In the genomic region with DNA sequence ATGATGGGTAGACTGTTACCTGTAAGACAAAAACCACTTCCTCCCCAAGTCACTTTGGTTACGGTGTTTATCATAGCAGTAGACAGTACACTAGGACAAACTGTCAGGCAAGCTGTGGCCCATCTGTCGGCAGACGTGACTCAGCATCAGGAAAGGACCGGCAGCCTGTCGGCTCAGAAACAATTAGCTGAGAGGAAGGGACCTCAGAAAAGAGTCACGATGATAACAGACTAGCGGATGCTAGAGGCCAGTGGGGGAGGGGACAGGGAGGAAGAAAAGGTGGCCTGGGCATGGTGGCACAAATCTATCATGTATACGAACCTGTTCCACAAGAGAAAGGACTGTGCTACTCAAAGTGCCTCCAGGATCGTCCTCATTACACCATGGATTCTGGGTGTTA, we compare ENCODE assay signal across 11 mouse cellular contexts. TPM values are rescaled to one million over a fixed set of nuclear protein-coding genes. Genes with fewer than 3 reads are reported as not detected.
A peak's percentile ranks its signal among the peaks of the same experiment; 100 is the strongest.
DNase-seq lines count a peak whose midpoint lies in the region; ATAC-seq and TF ChIP-seq lines count a peak whose summit lies in the region.
"Had no signal": no experiment of that assay in that cellular context is flagged by ENCODE, and none has a peak within 500 bp of the region (broad histone marks: within the 10 kb centered on the region; RNA-seq: fewer than 3 reads in every experiment).

No protein-coding gene starts in this region.

- no peak for TF ChIP-seq POLR2A in ES-Bruce4 (IDR thresholded peaks at IDR 0.05; ENCODE audit: insufficient read depth, low read length)

- no peaks in the 10 kb centered on the region for H3K9me3 ChIP-seq in hindbrain, postnatal 0 days (ENCODE audit: low read length)
- no peaks in the 10 kb centered on the region for H3K9me3 ChIP-seq in hindbrain, embryonic 12.5 days (replicated peaks)
- H3K9me3 ChIP-seq in ES-Bruce4 (replicated peaks; ENCODE audit: control insufficient read depth, insufficient read depth, low read length, poor library complexity, severe bottlenecking) = no peaks in the 10 kb centered on the region
- no peaks in the 10 kb centered on the region for H3K9me3 ChIP-seq in lung, embryonic 14.5 days (ENCODE audit: low read depth, low read length)
- H3K9me3 ChIP-seq: embryonic facial prominence, embryonic 15.5 days; neural tube, embryonic 12.5 days had no signal

- no peak overlapping the region for H3K4me3 ChIP-seq in hindbrain, postnatal 0 days (ENCODE audit: low read length)
- H3K4me3 ChIP-seq in hindbrain, embryonic 12.5 days = no peak overlapping the region
- no peak overlapping the region for H3K4me3 ChIP-seq in ES-Bruce4 (ENCODE audit: low read depth, low read length)
- H3K4me3 ChIP-seq in lung, embryonic 14.5 days (ENCODE audit: low read depth, low read length) = no peak overlapping the region
- H3K4me3 ChIP-seq: embryonic facial prominence, embryonic 15.5 days; neural tube, embryonic 12.5 days had no signal

- no peak overlapping the region for H3K4me2 ChIP-seq in hindbrain, postnatal 0 days (ENCODE audit: low read depth, low read length)
- no peak overlapping the region for H3K4me2 ChIP-seq in hindbrain, embryonic 12.5 days (replicated peaks)
- H3K4me2 ChIP-seq in lung, embryonic 14.5 days = no peak overlapping the region
- H3K4me2 ChIP-seq: embryonic facial prominence, embryonic 15.5 days; neural tube, embryonic 12.5 days had no signal

- DNase-seq in hindbrain, postnatal 0 days (ENCODE audit: low spot score) = peak; percentile 42
- DNase-seq in lung, embryonic 14.5 days = peak; percentile 69
- no peak for DNase-seq in frontal cortex, postnatal 36 days (ENCODE audit: low spot score in 2 of 2)
- DNase-seq in frontal cortex, postnatal 25 days (ENCODE audit: low spot score in 2 of 2) = no peak
- no peak for DNase-seq in urinary bladder, postnatal 4 days (ENCODE audit: low spot score in 2 of 2)
- DNase-seq: thymus, postnatal 36 days had no signal

- no peak for TF ChIP-seq CTCF in hindbrain, postnatal 0 days (IDR thresholded peaks at IDR 0.05; ENCODE audit: low read depth)
- TF ChIP-seq CTCF in ES-Bruce4 (IDR thresholded peaks at IDR 0.05; ENCODE audit: low read depth, low read length) = no peak
- no peak for TF ChIP-seq CTCF in lung, embryonic 14.5 days (IDR thresholded peaks at IDR 0.05; ENCODE audit: low read depth)

- peak; percentile 84 for TF ChIP-seq EP300 in ES-Bruce4 (IDR thresholded peaks at IDR 0.05; ENCODE audit: insufficient read depth, low read depth, low read length)

- no peaks in the 10 kb centered on the region for H3K27me3 ChIP-seq in hindbrain, postnatal 0 days (ENCODE audit: insufficient read depth, low read length)
- H3K27me3 ChIP-seq in hindbrain, embryonic 12.5 days = no peaks in the 10 kb centered on the region
- H3K27me3 ChIP-seq in ES-Bruce4 (ENCODE audit: control insufficient read depth, insufficient read depth, low read length, poor library complexity, severe bottlenecking) = no peaks in the 10 kb centered on the region
- H3K27me3 ChIP-seq in lung, embryonic 14.5 days (ENCODE audit: insufficient read depth, low read length) = no peaks in the 10 kb centered on the region
- H3K27me3 ChIP-seq: embryonic facial prominence, embryonic 15.5 days; neural tube, embryonic 12.5 days had no signal

- H3K27ac ChIP-seq in hindbrain, postnatal 0 days = no peak overlapping the region
- H3K27ac ChIP-seq in hindbrain, embryonic 12.5 days = no peak overlapping the region
- no peak overlapping the region for H3K27ac ChIP-seq in ES-Bruce4 (ENCODE audit: insufficient read depth, low read length)
- peak overlapping the region; percentile 64 for H3K27ac ChIP-seq in lung, embryonic 14.5 days (ENCODE audit: low read depth)
- H3K27ac ChIP-seq: embryonic facial prominence, embryonic 15.5 days; neural tube, embryonic 12.5 days had no signal

- ATAC-seq in hindbrain, postnatal 0 days = no peak
- no peak for ATAC-seq in hindbrain, embryonic 12.5 days (ENCODE audit: low FRiP score)
- peak; percentile 83 for ATAC-seq in erythroid progenitor cell, adult 5-6 weeks (replicated peaks; ENCODE audit: low FRiP score, poor library complexity, severe bottlenecking)
- peak; percentile 26; the same call in 1 of the 2 replicates for ATAC-seq in lung, embryonic 14.5 days (ENCODE audit: insufficient read depth)

- no peaks in the 10 kb centered on the region for H3K4me1 ChIP-seq in hindbrain, postnatal 0 days (ENCODE audit: insufficient read depth, low read length)
- H3K4me1 ChIP-seq in hindbrain, embryonic 12.5 days = 0 out of 2 replicates have a peak, but pooled peaks cover 7% of the 10 kb centered on the region
- peaks cover 12% of the 10 kb centered on the region for H3K4me1 ChIP-seq in ES-Bruce4 (ENCODE audit: control insufficient read depth, insufficient read depth, low read length)
- H3K4me1 ChIP-seq in lung, embryonic 14.5 days (ENCODE audit: insufficient read depth) = peaks cover 19% of the 10 kb centered on the region

- 64% methylated on average over 9 of the region's 9 CpGs for WGBS in hindbrain, postnatal 0 days
- WGBS in hindbrain, embryonic 12.5 days = 61% methylated on average over 9 of the region's 9 CpGs
- 25% methylated on average over 9 of the region's 9 CpGs for WGBS in lung, embryonic 14.5 days

- no peak overlapping the region for H3K9ac ChIP-seq in hindbrain, postnatal 0 days (replicated peaks; ENCODE audit: low read length)
- no peak overlapping the region for H3K9ac ChIP-seq in hindbrain, embryonic 12.5 days
- no peak overlapping the region for H3K9ac ChIP-seq in ES-Bruce4 (ENCODE audit: low read depth, poor library complexity, severe bottlenecking)
- H3K9ac ChIP-seq in lung, embryonic 14.5 days = no peak overlapping the region
- H3K9ac ChIP-seq: embryonic facial prominence, embryonic 15.5 days; neural tube, embryonic 12.5 days had no signal

- no peaks in the 10 kb centered on the region for H3K36me3 ChIP-seq in hindbrain, postnatal 0 days (ENCODE audit: insufficient read depth, low read length)
- no peaks in the 10 kb centered on the region for H3K36me3 ChIP-seq in hindbrain, embryonic 12.5 days
- H3K36me3 ChIP-seq in ES-Bruce4 (ENCODE audit: control insufficient read depth, insufficient read depth, low read length, poor library complexity, severe bottlenecking) = no peaks in the 10 kb centered on the region
- no peaks in the 10 kb centered on the region for H3K36me3 ChIP-seq in lung, embryonic 14.5 days (ENCODE audit: insufficient read depth)
- H3K36me3 ChIP-seq: embryonic facial prominence, embryonic 15.5 days; neural tube, embryonic 12.5 days had no signal

RNA-seq across cellular contexts. Expression of a gene that starts 33.6 kb away (rescaled TPM):
- total RNA-seq in hindbrain, postnatal 0 days (2014; rRNA removed) = 48.2 and 52.4 TPM in 2 replicates
- 47.0 and 47.7 TPM in 2 replicates for polyA plus RNA-seq in hindbrain, postnatal 0 days (2015; fragmentation: Nextera tagmentation; extraction: Ambion mirVana)
- 81.8 and 92.5 TPM in 2 replicates for polyA plus RNA-seq in hindbrain, embryonic 12.5 days (2016; fragmentation: Nextera tagmentation; extraction: Ambion mirVana)
- 30.5 and 33.7 TPM in 2 replicates for polyA plus RNA-seq in ES-Bruce4 (2011; ENCODE audit: insufficient read depth, insufficient read length, low read depth, missing spikeins)
- 5.9 and 16.2 TPM in 2 replicates for total RNA-seq in erythroid progenitor cell, adult 5-6 weeks (2015; ENCODE audit: low replicate concordance)
- total RNA-seq in erythroid progenitor cell, adult 5-6 weeks (2017; ENCODE audit: low replicate concordance) = 9.7 and 10.7 TPM in 2 replicates
- 128 and 135 TPM in 2 replicates for polyA plus RNA-seq in lung, embryonic 14.5 days (2014; fragmentation: Nextera tagmentation; extraction: Ambion mirVana)

RNA-seq across cellular contexts. Expression of a gene that starts 59.1 kb away (rescaled TPM):
- 47.5 and 57.7 TPM in 2 replicates for total RNA-seq in hindbrain, postnatal 0 days (2014; rRNA removed)
- 18.2 and 20.0 TPM in 2 replicates for polyA plus RNA-seq in hindbrain, postnatal 0 days (2015; fragmentation: Nextera tagmentation; extraction: Ambion mirVana)
- polyA plus RNA-seq in hindbrain, embryonic 12.5 days (2016; fragmentation: Nextera tagmentation; extraction: Ambion mirVana) = 103 and 109 TPM in 2 replicates
- 273 and 285 TPM in 2 replicates for polyA plus RNA-seq in ES-Bruce4 (2011; ENCODE audit: insufficient read depth, insufficient read length, low read depth, missing spikeins)
- not detected in 2 replicates for total RNA-seq in erythroid progenitor cell, adult 5-6 weeks (2015; ENCODE audit: low replicate concordance)
- total RNA-seq in erythroid progenitor cell, adult 5-6 weeks (2017; ENCODE audit: low replicate concordance) = 0.26 TPM in 1 of 2 replicates, not detected in the other
- polyA plus RNA-seq in lung, embryonic 14.5 days (2014; fragmentation: Nextera tagmentation; extraction: Ambion mirVana) = 204 and 217 TPM in 2 replicates

Comparison
In these comparisons a context has a peak if more than half of its experiments do, and no peak if none do; other contexts are left out.
1. ATAC-seq: peak in erythroid progenitor cell, adult 5-6 weeks (single experiment) and lung, embryonic 14.5 days (single experiment); none in hindbrain, postnatal 0 days (single experiment) and hindbrain, embryonic 12.5 days (single experiment).
2. DNase-seq: peak in hindbrain, postnatal 0 days (single experiment) and lung, embryonic 14.5 days (single experiment); none in frontal cortex, postnatal 36 days (0 of 2), frontal cortex, postnatal 25 days (0 of 2) and urinary bladder, postnatal 4 days (0 of 2).